Mouse (Mus musculus): Measurements from ENCODE around the gene Hoxb2.

Gene Hoxb2

DNA sequence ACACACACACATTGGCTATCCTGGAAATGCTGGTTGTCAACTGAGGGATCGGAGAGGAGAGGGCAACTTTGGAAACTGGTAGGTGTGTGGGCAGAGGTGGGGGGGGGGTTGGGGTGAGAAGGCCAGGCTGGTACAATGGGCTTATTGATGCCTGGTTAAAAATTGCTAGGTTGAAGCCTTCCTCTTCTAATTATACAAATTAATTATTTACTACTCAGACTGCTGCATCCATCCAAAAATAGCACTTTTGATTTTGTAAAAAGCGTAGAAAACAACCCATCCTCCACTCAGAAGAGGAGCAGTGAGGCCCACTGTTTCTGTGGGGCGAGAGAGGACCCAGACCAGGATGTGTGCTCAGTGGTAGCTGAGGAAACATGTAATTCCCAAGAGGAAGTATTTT is 15.3 kb upstream of the Hoxb2 start:
- in situ Hi-C loops (cut with MboI, MseI) = no loop called here

- in situ Hi-C loops (cut with MboI, MseI) = no loop called here
Measured at GRCm38 (mm10) chr11:96336597-96336996, 13.7 kb upstream of the Hoxb2 start.

DNA sequence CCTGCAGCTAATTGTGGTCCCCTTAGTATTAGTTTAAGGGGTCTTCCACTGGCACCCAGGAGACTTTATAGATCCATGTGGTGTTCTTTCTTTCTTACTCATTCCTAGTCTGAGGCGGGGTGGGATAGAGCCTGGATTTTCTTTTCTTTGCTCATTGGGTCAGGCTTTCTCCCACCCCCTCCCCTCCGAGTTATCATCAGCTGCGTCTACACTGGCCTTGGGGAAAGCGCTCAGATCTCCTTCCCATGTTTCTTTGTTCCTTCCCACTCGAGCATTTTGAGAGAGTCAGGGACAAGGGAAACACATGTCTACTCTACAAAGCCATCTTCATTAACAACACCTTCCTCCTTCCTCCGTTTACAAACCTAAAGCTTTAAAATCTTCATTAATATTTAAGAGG is 13.3 kb upstream of the Hoxb2 start:
- in situ Hi-C loops (cut with MboI, MseI) = no loop called here

DNA sequence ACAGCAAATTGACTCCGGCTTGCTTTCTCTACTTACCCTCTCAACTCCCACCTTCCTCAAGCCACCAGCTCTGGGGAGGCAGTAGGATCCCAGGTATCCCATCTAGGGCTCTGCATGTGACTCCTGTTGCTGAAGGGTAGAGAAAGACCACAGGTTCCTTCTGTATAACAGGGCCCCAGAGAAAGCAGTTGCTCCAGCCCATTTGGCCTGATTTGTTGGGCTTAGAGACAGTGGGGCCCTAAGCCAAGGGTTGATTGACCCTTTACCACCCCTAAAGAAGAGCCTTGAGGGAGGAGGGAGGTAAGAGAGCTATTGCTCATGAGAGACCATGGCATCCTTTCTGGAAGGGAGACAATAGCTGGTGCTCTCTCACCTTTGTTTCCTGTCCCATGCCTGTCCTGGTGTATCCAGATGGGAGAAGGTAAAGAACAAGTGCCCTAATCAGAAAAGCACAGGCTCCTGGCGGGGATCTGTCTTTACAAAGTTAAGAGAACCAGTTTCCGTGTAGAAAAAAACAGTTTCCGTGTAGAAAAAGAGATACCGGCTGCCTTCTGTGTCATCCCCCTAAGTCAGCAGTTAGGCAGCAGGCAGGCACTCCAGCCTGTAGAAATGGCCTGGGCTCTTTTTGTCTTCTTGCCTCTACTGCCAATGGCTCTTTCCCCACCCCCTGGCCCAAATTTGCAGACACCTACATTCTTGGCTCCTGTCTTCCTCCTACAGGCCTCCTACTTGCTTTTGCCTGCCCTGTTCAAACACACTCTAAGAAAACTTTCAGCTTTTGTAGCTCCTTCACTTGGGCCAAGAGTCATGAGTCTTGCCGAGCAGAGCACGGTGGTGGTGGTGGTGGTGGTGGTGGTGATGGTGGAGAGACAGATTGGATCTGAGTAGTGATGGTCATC is 11.1 kb upstream of the Hoxb2 start:
- in situ Hi-C loops (cut with MboI, MseI) = no loop called here

GRCm38 (mm10) chr11:96340698-96341365 is 9.5 kb upstream of the Hoxb2 start:
- in situ Hi-C loops (cut with MboI, MseI) = no loop called here

DNA sequence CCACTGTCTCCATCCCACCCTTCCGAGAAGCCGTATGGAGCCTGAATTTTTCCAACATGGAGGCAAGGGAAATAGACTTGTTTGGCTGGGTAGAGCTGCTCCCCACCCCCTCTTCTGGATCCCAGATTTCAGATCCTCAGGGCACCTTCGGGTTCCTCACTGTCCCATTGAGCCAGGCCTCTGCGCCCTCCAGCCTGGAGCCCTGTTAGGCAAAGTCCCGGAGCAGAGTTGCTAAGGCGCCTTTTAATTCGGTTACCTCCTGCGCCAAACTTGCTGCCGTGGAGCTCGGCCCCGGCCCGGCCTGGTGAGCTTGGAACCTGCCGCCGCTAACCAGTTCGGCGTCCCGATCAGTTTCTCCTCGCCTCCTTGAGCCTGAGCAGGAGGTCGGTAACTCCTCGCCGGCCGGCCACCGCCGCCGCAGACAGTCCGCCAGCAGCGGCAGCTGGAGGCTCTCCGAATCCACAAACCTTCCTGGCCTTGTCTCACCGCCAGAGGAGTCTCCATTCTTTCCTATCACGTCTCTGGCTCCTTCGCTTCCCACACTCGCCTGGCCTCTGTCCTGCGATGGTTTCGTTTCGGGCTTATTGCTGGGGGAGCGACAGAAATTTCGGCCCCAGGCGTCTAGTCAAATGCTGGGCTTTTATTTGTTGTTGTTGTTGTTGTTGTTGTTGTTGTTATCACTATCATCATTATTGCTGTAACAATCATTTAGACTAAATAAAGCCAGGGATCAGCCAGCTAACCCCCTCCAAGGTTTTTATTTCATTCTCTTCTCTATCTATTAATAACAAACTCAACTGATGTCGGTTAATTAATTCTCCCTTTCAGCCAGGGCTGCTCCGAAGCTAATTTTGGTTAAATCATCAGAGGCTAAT is 8.4 kb upstream of the Hoxb2 start:
- in situ Hi-C loops (cut with MboI, MseI) = no loop called here

DNA sequence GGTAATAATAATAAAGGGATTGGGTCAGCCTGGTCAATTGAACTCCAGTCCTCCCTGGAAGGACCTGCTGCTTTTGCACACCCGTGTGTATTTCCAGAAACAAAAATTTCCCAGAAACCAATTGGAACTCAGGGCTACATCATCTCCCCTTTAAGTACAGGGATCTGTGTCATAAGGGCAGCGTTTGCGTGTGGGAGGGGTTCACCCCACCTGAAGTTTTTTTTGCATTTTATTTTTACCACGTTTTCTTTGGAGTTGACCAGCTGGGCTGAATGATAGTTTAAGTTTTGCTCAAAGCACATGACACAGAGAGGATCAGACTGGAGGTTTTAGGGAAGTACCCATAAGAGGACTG is 7.8 kb upstream of the Hoxb2 start:
- in situ Hi-C loops (cut with MboI, MseI) = no loop called here

DNA sequence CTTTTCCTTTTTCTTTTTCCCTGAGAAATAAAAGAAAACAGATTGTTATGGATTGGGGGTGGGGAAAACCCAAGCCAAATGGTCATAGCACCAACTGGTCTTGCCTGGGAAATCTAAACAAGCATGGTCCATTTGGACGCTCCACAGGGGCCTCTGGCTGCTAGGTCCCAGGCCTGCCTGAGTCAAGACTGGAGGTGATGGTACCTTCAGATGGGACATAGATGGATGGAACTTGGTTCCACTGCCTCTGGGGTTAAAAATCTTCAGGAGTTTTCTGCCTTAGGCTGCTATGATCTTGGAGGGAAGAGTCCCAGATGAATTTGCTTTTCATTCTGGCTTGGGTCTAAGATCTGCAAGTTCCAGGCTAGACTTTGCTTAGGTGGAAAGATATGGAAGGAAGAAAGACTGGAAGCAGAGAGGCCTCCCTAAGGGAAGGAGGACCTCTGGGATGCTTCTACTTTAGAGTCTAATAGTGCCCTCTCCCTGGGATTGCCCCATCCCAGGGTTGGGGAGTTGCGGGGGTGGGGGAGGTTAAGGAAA is 7.0 kb upstream of the Hoxb2 start:
- in situ Hi-C loops (cut with MboI, MseI) = no loop called here

DNA sequence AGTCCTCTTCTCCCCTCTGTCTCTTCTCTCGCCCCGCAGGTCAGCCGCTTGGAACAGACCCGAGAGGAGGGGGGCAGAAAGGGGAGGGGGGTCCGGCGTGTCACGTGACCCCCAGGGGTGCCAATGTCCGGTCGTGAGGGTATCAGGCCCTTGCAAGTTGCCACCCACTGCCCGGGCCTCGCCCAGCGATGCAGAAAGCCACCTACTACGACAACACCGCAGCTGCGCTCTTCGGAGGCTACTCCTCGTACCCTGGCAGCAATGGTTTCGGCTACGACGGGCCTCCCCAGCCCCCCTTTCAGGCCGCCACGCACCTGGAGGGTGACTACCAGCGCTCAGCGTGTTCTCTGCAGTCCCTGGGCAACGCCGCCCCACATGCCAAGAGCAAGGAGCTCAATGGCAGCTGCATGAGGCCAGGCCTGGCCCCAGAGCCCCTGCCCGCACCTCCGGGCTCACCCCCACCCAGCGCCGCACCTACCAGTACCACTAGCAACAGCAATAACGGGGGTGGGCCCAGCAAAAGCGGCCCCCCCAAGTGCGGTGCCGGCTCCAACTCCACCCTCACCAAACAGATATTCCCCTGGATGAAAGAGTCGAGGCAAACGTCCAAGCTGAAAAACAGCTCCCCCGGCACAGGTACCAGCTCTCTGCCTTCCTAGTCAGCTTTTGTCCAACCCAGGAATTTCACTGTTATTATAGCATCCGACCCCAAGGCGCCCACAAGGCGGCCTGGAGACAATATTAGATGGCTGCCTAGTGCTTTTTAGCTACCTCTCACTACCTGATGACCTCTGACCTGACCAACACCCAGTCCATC is 6.1 kb upstream of the Hoxb2 start:
- in situ Hi-C loops (cut with MboI, MseI) = no loop called here

DNA sequence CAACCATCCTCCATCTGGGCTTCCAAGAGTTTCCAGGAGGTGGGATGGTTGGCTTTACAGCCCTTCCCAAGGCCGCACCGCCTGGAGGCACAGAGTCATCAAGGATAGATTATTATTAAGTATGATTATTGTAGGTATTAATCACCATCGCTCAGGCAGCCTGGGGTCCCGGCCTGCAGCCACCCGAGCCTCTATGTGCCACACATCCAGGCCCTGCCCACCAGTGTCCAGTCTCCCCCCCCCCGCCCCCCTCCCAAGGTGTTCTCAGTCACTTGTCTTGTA is 5.5 kb upstream of the Hoxb2 start:
- in situ Hi-C loops (cut with MboI, MseI) = no loop called here

- in situ Hi-C loops (cut with MboI, MseI) = no loop called here
Measured at GRCm38 (mm10) chr11:96345220-96345892, 5.0 kb upstream of the Hoxb2 start.

DNA sequence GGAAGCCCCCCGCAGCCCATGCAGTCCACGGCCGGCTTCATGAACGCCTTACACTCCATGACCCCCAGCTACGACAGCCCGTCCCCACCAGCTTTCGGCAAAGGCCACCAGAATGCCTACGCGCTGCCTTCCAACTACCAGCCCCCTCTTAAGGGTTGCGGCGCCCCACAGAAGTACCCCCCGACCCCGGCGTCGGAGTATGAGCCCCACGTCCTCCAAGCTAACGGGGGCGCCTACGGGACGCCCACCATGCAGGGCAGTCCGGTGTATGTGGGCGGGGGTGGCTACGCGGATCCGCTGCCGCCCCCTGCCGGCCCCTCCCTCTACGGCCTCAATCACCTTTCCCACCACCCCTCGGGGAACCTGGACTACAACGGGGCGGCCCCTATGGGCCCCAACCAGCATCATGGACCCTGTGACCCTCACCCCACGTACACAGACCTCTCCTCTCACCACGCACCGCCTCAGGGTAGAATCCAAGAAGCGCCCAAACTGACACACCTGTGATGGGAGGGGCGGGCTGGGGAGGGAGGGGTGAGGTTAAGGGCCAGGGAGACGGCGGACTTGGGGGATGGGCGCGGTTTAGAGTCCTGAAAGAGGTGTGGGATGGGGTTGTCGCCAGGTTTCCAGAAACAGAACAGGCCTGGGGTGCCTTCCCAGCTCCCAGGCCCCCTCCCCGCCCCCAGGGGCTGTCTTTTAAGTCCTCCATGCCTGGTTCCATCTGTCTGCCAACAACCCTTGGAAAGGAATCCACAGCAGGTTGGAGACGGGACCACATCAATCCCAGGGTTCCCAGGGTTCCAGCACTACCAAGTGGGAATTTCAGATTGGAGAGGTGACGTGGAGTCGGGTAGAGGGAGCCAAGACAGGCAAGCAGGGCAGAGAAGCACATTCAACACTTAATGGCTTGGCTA is 4.2 kb upstream of the Hoxb2 start:
- in situ Hi-C loops (cut with MboI, MseI) = no loop called here

- in situ Hi-C loops (cut with MboI, MseI) = no loop called here
Measured at GRCm38 (mm10) chr11:96346916-96347520, 3.3 kb upstream of the Hoxb2 start.

DNA sequence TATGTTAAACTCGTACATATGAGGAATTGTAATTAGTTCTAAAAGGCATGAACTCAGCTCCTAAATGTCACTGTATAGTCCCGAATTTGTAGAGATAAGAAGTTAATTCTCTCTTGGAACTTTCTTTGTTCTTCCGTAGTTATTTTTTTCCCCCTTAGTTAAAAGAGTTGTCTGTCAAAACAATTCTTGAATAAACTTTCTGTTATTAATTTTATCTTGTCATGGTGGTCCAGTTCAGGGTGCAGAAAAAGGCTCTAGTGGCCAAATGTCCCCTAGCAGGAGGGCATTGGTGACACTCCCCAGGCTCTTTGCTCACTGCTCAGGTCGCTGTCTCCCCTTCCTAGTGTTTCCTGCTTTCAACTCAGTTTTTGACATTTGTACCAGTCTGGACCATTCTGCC is 2.6 kb upstream of the Hoxb2 start:
- in situ Hi-C loops (cut with MboI, MseI) = no loop called here

GRCm38 (mm10) chr11:96348141-96348928 is 2.0 kb upstream of the Hoxb2 start:
- in situ Hi-C loops (cut with MboI, MseI) = no loop called here

- in situ Hi-C loops (cut with MboI, MseI) = no loop called here
Measured at GRCm38 (mm10) chr11:96348988-96349387, 1.3 kb upstream of the Hoxb2 start.

DNA sequence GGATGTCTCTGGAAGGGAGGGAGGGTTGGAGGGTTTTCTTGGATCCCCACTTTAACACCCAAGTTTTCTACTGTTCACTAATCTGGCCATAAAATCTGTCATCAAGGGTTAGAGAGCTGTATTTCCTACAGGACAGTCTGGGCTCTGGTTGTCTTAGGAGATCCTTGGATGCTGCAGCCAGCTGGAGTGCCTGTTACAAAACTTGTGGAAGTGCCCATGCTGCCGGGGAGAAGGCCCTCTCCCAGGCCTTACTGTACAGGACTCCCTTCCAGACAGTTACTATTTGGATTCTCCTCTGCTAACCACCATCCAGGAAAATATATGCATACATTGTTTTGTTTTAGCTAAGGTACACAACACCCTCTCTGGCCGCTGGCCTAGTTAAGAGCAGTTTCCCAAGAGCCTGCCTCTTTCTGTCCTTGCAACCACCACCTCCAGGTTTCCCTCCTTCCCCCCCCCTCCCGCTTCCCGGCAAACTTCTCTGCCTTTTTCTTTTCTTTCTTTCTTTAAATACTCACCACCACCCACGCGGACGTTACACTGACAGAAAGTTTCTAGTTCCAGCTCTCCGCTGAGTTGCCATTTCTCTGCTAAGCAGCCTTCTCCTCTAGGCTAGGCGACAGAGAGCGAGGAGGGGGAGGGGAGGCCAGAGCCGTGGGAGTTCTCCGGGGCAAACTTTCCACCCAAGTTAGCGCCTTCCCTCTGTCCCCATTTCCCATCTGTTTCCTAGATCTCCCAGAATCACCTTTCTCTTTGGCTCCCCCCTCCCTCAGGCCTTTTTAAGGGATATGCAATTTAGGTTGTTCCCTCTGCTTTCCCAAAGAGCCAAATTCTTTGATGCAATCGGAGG is 609 bp upstream of the Hoxb2 start:
- in situ Hi-C loops (cut with MboI, MseI) = no loop called here

DNA sequence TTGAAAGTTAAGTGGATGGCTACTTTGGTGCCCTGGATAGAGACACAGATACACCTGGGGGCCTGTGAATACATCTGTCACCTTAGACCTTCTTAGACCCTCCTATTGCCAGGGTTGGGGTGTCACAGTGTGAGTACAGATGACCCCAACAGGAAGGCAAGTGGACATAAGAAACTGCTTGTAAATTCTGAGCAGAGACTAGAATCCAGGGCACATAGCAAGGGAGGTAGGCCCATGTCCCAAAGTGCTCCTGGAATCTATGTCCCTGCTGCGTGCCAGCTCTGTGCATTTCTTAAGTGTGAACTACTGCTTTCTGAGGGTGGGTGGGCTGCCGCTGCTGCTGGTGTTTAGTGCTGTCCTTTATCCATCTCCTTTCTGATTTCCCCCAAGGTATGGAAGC is 466 bp downstream of the Hoxb2 start:
- in situ Hi-C loops (cut with MboI, MseI) = no loop called here

Measured in T-helper 1 cell (primary cell).